Comparison of ENCODE assay signal across 7 mouse cellular contexts in the genomic region with DNA sequence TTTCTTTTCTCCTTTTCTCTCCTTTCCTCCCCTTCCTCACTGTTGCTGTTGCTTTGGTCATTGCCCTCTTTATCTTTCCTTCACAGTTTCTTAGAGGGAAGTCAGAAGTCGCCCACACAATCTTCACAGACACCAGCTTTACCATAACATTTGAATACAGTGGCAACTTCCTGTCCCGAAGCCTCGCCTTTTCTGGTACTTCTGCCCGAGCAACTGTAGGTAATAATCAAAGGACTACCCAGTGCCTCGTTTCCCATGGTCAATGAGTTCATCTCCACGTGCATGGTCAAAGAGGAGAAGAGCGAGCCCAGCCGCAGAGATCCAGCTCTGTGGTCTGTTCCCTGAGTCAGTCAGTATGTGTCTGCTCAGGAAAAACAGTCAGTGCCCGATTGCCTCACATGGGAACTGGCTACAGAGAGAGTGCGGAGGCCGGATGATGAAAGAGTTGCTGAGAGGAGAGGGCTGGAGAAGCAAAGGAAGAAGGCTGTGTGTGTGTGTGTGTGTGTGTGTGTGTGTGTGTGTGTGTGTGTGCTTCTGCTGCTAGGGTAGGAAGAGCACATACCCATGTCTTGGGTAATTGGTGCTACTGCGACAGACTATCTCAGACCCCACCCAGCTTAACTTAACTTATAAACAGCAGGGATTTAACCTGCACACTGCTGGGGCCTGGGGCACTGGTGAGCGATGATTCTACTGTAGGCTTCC.
DNase-seq lines count a peak whose midpoint lies in the region; ATAC-seq lines count a peak whose summit lies in the region.

No protein-coding gene starts in this region.

- H3K4me2 ChIP-seq in kidney, embryonic 16.5 days (replicated peaks; ENCODE audit: low read depth, low read length), result no peak overlapping the region

- no peaks in the 10 kb centered on the region for H3K79me2 ChIP-seq in macrophage (ENCODE audit: inconsistent target)

- intact Hi-C loops in heart, postnatal 14 days (cut with DNase I), result no loop called here

- no peaks in the 10 kb centered on the region for H3K9me3 ChIP-seq in kidney, embryonic 16.5 days (ENCODE audit: low read length)

- H3K27me3 ChIP-seq in kidney, embryonic 16.5 days (ENCODE audit: insufficient read depth, low read length), result no peaks in the 10 kb centered on the region

- no peaks in the 10 kb centered on the region for H3K36me3 ChIP-seq in macrophage (ENCODE audit: inconsistent target)
- no peaks in the 10 kb centered on the region for H3K36me3 ChIP-seq in kidney, embryonic 16.5 days (ENCODE audit: insufficient read depth, low read length)

- H3K9ac ChIP-seq in kidney, embryonic 16.5 days (replicated peaks; ENCODE audit: low read length), result no peak overlapping the region

- no peak overlapping the region for H3K4me3 ChIP-seq in macrophage (ENCODE audit: inconsistent target)
- H3K4me3 ChIP-seq in kidney, embryonic 16.5 days (ENCODE audit: low read length), result no peak overlapping the region

- peak; percentile 34 for DNase-seq in R1 (ENCODE audit: low read depth, low spot score)
- peak; percentile 22 to 35 for DNase-seq in heart, postnatal 14 days
- DNase-seq in testis, postnatal 10 days (ENCODE audit: low spot score), result no peak
- DNase-seq in kidney, postnatal 10 days, result no peak

- WGBS in macrophage (ENCODE audit: missing documents), result 1% methylated on average over 13 of the region's 13 CpGs
- WGBS in kidney, embryonic 16.5 days, result 67% methylated on average over 13 of the region's 13 CpGs

- H3K27ac ChIP-seq in macrophage, result peak overlapping the region; percentile 53
- H3K27ac ChIP-seq in kidney, embryonic 16.5 days (ENCODE audit: low read length), result no peak overlapping the region

- no peaks in the 10 kb centered on the region for H3K4me1 ChIP-seq in kidney, embryonic 16.5 days (ENCODE audit: insufficient read depth, low read length)

- peak; percentile 78 for ATAC-seq in CD4-positive, CD25-positive, alpha-beta regulatory T cell, adult 4 months
- no peak for ATAC-seq in kidney, embryonic 16.5 days (ENCODE audit: low FRiP score, low TSS enrichment)

Comparison
In these comparisons a context has a peak if more than half of its experiments do, and no peak if none do; other contexts are left out.
1. DNase-seq: peak in R1 (single experiment) and heart, postnatal 14 days (2 of 2); none in testis, postnatal 10 days (single experiment) and kidney, postnatal 10 days (single experiment).